Mouse (Mus musculus): ENCODE data around the gene B3gat2. TPM values are rescaled to one million over a fixed set of nuclear protein-coding genes. Genes with fewer than 3 reads are reported as not detected.

Gene B3gat2
- total RNA-seq, 2 experiments from 2014 or later = 9.0 to 10.2 TPM

Other genes with a start within 250 kb of the B3gat2 start
- 100 to 1,000 TPM; 137 to 164 TPM for gene Smap1, start 160.6 kb downstream of the B3gat2 start, total RNA-seq (2021)
- gene Sdhaf4, start 243.9 kb downstream of the B3gat2 start, total RNA-seq (2021) = 10 to 100 TPM; 46.7 to 48.3 TPM

Measured in left cerebral cortex, postnatal 36 days (tissue).